9 mouse cellular contexts compared by ENCODE assay signal in the genomic region with DNA sequence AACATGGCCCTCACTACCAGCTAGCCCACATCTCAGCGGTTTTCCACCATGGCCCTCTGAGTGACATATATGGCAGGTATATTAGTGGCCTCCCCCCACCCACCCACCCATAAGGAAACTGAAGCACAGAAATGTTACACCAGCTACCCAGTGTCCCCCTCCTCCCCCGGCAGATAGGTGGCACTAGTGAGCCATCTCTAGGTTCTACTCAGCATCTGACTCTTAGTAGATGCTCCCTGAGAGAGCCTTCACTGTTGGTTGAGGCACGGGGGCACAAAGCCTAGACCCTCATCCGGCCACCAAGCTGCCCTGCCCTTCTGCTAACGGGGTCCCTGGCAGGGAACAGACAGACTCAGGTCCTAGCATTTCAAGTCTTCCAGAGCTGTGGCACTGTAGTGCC. TPM values are rescaled to one million over a fixed set of nuclear protein-coding genes. Genes with fewer than 3 reads are reported as not detected.
DNase-seq lines count a peak whose midpoint lies in the region; ATAC-seq lines count a peak whose summit lies in the region.
"Had no signal": no experiment of that assay in that cellular context is flagged by ENCODE, and none has a peak within 500 bp of the region (broad histone marks: within the 10 kb centered on the region; RNA-seq: fewer than 3 reads in every experiment).

No protein-coding gene starts in this region.

- no peak for ATAC-seq in hindbrain, embryonic 16.5 days

- peak overlapping the region; percentile 17; the same call in 1 of the 2 replicates for H3K27ac ChIP-seq in hindbrain, embryonic 16.5 days (ENCODE audit: low read depth, low read length)
- H3K27ac ChIP-seq: macrophage had no signal

- H3K27me3 ChIP-seq in hindbrain, embryonic 16.5 days (replicated peaks; ENCODE audit: control insufficient read depth, insufficient read depth, low read length), result no peaks in the 10 kb centered on the region

- no peak overlapping the region for H3K9ac ChIP-seq in hindbrain, embryonic 16.5 days (ENCODE audit: low read depth, low read length)

- H3K4me3 ChIP-seq in hindbrain, embryonic 16.5 days (ENCODE audit: low read length), result no peak overlapping the region

- no peak overlapping the region for H3K4me2 ChIP-seq in hindbrain, embryonic 16.5 days (ENCODE audit: low read length)

- H3K36me3 ChIP-seq in hindbrain, embryonic 16.5 days (ENCODE audit: control insufficient read depth, insufficient read depth, low read length), result no peaks in the 10 kb centered on the region

- no peaks in the 10 kb centered on the region for H3K9me3 ChIP-seq in hindbrain, embryonic 16.5 days (ENCODE audit: control insufficient read depth, low read length)

- peaks cover 70% of the 10 kb centered on the region for H3K4me1 ChIP-seq in hindbrain, embryonic 16.5 days (ENCODE audit: control insufficient read depth, insufficient read depth, low read depth, low read length)

- WGBS in hindbrain, embryonic 16.5 days, result 44% methylated on average over 5 of the region's 5 CpGs

- peak; percentile 59 for DNase-seq in embryo, embryonic 10 days (ENCODE audit: low spot score)
- DNase-seq in embryo, embryonic 9.5 days (ENCODE audit: extremely low spot score), result no peak
- peak; percentile 42 for DNase-seq in ovary, postnatal 36 days (ENCODE audit: low spot score)
- DNase-seq in ovary, adult 18-20 months (ENCODE audit: low spot score), result no peak
- peak; percentile 85 to 89 for DNase-seq in cerebellum, postnatal 10 days
- DNase-seq in lung, postnatal 36 days, result peak; percentile 78
- DNase-seq in thymus, postnatal 14 days, result peak; percentile 74

RNA-seq across cellular contexts. Expression of a gene that starts 38.2 kb away (rescaled TPM):
- polyA plus RNA-seq in hindbrain, embryonic 16.5 days (2015; fragmentation: Nextera tagmentation; extraction: Ambion mirVana), result 2.2 and 2.6 TPM in 2 replicates

RNA-seq across cellular contexts. Expression of a gene that starts 38.5 kb away (rescaled TPM):
- 93.6 and 97.6 TPM in 2 replicates for polyA plus RNA-seq in hindbrain, embryonic 16.5 days (2015; fragmentation: Nextera tagmentation; extraction: Ambion mirVana)

RNA-seq across cellular contexts. Expression of a gene that starts 57.7 kb away (rescaled TPM):
- 7.5 and 10.2 TPM in 2 replicates for polyA plus RNA-seq in hindbrain, embryonic 16.5 days (2015; fragmentation: Nextera tagmentation; extraction: Ambion mirVana)

Comparison
In these comparisons a context has a peak if more than half of its experiments do, and no peak if none do; other contexts are left out.
1. DNase-seq: peak in embryo, embryonic 10 days (single experiment), ovary, postnatal 36 days (single experiment), cerebellum, postnatal 10 days (2 of 2), lung, postnatal 36 days (single experiment) and thymus, postnatal 14 days (single experiment); none in embryo, embryonic 9.5 days (single experiment) and ovary, adult 18-20 months (single experiment).